Comparison of ENCODE assay signal across 7 mouse cellular contexts in genomic region chr7:5020000-5020681, GRCm38 (mm10). TPM values are rescaled to one million over a fixed set of nuclear protein-coding genes. Genes with fewer than 3 reads are reported as not detected.
DNase-seq lines count a peak whose midpoint lies in the region; ATAC-seq and TF ChIP-seq lines count a peak whose summit lies in the region.

Gene Zfp865, plus strand, starts transcription at chr7:5020376.
Gene Ccdc106, plus strand, starts transcription at chr7:5020553.

- H3K4me3 ChIP-seq in intestine, postnatal 0 days (ENCODE audit: low read depth, low read length), result peak within 1 kb of the TSS; percentile 88
- peak within 1 kb of the TSS; percentile 93 for H3K4me3 ChIP-seq in midbrain, embryonic 12.5 days
- H3K4me3 ChIP-seq in small intestine, adult 2 months (ENCODE audit: low read depth, low read length), result peak within 1 kb of the TSS; percentile 72

- H3K9me3 ChIP-seq in intestine, postnatal 0 days (ENCODE audit: control insufficient read depth), result no peaks in the 10 kb centered on the region
- no peaks in the 10 kb centered on the region for H3K9me3 ChIP-seq in midbrain, embryonic 12.5 days

- H3K27me3 ChIP-seq in intestine, postnatal 0 days (replicated peaks; ENCODE audit: control insufficient read depth, insufficient read depth, low read length), result no peaks in the 10 kb centered on the region
- no peaks in the 10 kb centered on the region for H3K27me3 ChIP-seq in midbrain, embryonic 12.5 days
- H3K27me3 ChIP-seq in small intestine, adult 2 months (ENCODE audit: control insufficient read depth, insufficient read depth, low read length), result no peaks in the 10 kb centered on the region

- peak within 1 kb of the TSS; percentile 95 for H3K27ac ChIP-seq in intestine, postnatal 0 days (ENCODE audit: low read depth, low read length)
- peak within 1 kb of the TSS; percentile 94 for H3K27ac ChIP-seq in midbrain, embryonic 12.5 days (replicated peaks)
- peak within 1 kb of the TSS; percentile 92 for H3K27ac ChIP-seq in small intestine, adult 2 months (ENCODE audit: insufficient read depth, low read depth, low read length)

- peaks cover 22% of the 10 kb centered on the region; the same call in 1 of the 2 replicates for H3K36me3 ChIP-seq in intestine, postnatal 0 days (ENCODE audit: control insufficient read depth, insufficient read depth)
- H3K36me3 ChIP-seq in midbrain, embryonic 12.5 days, result peaks cover 36% of the 10 kb centered on the region
- H3K36me3 ChIP-seq in small intestine, adult 2 months (ENCODE audit: control insufficient read depth, insufficient read depth, low read length), result peaks cover 18% of the 10 kb centered on the region

- peak within 1 kb of the TSS; percentile 75 for H3K4me2 ChIP-seq in intestine, postnatal 0 days (replicated peaks; ENCODE audit: low read depth)
- H3K4me2 ChIP-seq in midbrain, embryonic 12.5 days (replicated peaks), result peak within 1 kb of the TSS; percentile 86

- peak within 1 kb of the TSS; percentile 96 for H3K9ac ChIP-seq in intestine, postnatal 0 days (ENCODE audit: low read depth, low read length)
- peak within 1 kb of the TSS; percentile 94 for H3K9ac ChIP-seq in midbrain, embryonic 12.5 days (replicated peaks)

- ATAC-seq in intestine, postnatal 0 days, result peak; percentile 86
- peak; percentile 91 for ATAC-seq in midbrain, embryonic 12.5 days (ENCODE audit: low FRiP score, low read depth)

- TF ChIP-seq POLR2A in small intestine, adult 2 months (IDR thresholded peaks at IDR 0.05; ENCODE audit: low read depth, low read length), result peak; percentile 83

- intact Hi-C loops in left cerebral cortex, postnatal 4 days (cut with DNase I), result loop anchor here (5.0 kb wide), 1 partner anchor 32 kb away; the partner anchor contains the start of gene Zfp580

- H3K4me1 ChIP-seq in intestine, postnatal 0 days (replicated peaks; ENCODE audit: control insufficient read depth, insufficient read depth, low read length), result peaks cover 3% of the 10 kb centered on the region; the same call in 1 of the 2 replicates
- H3K4me1 ChIP-seq in midbrain, embryonic 12.5 days, result peaks cover 23% of the 10 kb centered on the region
- H3K4me1 ChIP-seq in small intestine, adult 2 months (ENCODE audit: control insufficient read depth, insufficient read depth, insufficient read length, low read length), result peaks cover 4% of the 10 kb centered on the region; the same call in 1 of the 2 replicates

- WGBS in intestine, postnatal 0 days, result under 1% methylated on average over 49 of the region's 49 CpGs
- WGBS in midbrain, embryonic 12.5 days, result 1% methylated on average over 39 of the region's 49 CpGs
- under 1% methylated on average over 49 of the region's 49 CpGs for WGBS in small intestine, adult 2 months

- peak; percentile 99 for DNase-seq in adrenal gland, adult 8-10 months
- peak; percentile 98 for DNase-seq in embryo, embryonic 9.5 days (ENCODE audit: extremely low spot score)
- DNase-seq in gastrocnemius, postnatal 4 days (ENCODE audit: low spot score in 2 of 2), result peak; percentile 97 to 99
- peak; percentile 99 for DNase-seq in left cerebral cortex, postnatal 4 days

- TF ChIP-seq CTCF in intestine, postnatal 0 days (IDR thresholded peaks at IDR 0.05; ENCODE audit: low read depth), result 0 out of 2 replicates have a peak, but pooled peaks have one; percentile 9
- TF ChIP-seq CTCF in small intestine, adult 2 months (IDR thresholded peaks at IDR 0.05; ENCODE audit: extremely low read depth, insufficient read length, insufficient replicate concordance, low read depth, low read length), result no peak

RNA-seq across cellular contexts. Expression of gene Zfp865, which starts in this region (rescaled TPM):
- total RNA-seq in adrenal gland, adult 8-10 months (2022), result 10 to 100 TPM; 25.0 to 38.6 (median 30.3) TPM
- 10 to 100 TPM; 24.5 to 27.4 TPM for total RNA-seq in gastrocnemius, postnatal 4 days (2021)
- 2.3 and 2.6 TPM in 2 replicates for polyA plus RNA-seq in intestine, postnatal 0 days (2015; fragmentation: Nextera tagmentation; extraction: Ambion mirVana)
- 10 to 100 TPM; 43.8 to 45.9 TPM for total RNA-seq in left cerebral cortex, postnatal 4 days (2021)
- 7.6 and 7.9 TPM in 2 replicates for polyA plus RNA-seq in midbrain, embryonic 12.5 days (2016; fragmentation: Nextera tagmentation; extraction: Ambion mirVana)
- 20.0 and 37.3 TPM in 2 replicates for polyA plus RNA-seq in small intestine, adult 2 months (2012; rRNA removed)

RNA-seq across cellular contexts. Expression of gene Ccdc106, which starts in this region (rescaled TPM):
- total RNA-seq in adrenal gland, adult 8-10 months (2022), result 1 to 10 TPM; 2.9 to 5.6 (median 3.8) TPM
- total RNA-seq in gastrocnemius, postnatal 4 days (2021), result under 1 TPM; 0.80 to 0.91 TPM
- polyA plus RNA-seq in intestine, postnatal 0 days (2015; fragmentation: Nextera tagmentation; extraction: Ambion mirVana), result 8.3 and 8.8 TPM in 2 replicates
- 10 to 100 TPM; 50.4 to 61.6 TPM for total RNA-seq in left cerebral cortex, postnatal 4 days (2021)
- 11.1 and 15.6 TPM in 2 replicates for polyA plus RNA-seq in midbrain, embryonic 12.5 days (2016; fragmentation: Nextera tagmentation; extraction: Ambion mirVana)
- polyA plus RNA-seq in small intestine, adult 2 months (2012; rRNA removed), result 0.76 and 0.81 TPM in 2 replicates

Comparison
In these comparisons a context has a peak if more than half of its experiments do, and no peak if none do; other contexts are left out.
1. Peak in every context shown above with its lines: DNase-seq, ATAC-seq, H3K4me3 ChIP-seq and H3K27ac ChIP-seq.
2. RNA of gene Ccdc106 (total RNA-seq): 50.4 to 61.6 TPM in left cerebral cortex, postnatal 4 days; 2.9 to 5.6 TPM in adrenal gland, adult 8-10 months and 0.80 to 0.91 TPM in gastrocnemius, postnatal 4 days; every median in the first group is over 4 times any median in the second.